Mouse (Mus musculus): ENCODE results near the gene Pacsin3. TPM values are rescaled to one million over a fixed set of nuclear protein-coding genes. Genes with fewer than 3 reads are reported as not detected.

The Pacsin3 gene
- polyA plus RNA-seq, 1 experiment, result 3.9 TPM

- Histone ChIP-seq H3K4me1 (ENCODE audit: control insufficient read depth, insufficient read depth, low read length) (peaks cover 5% of the 10 kb centered on the region; the same call in 1 of the 2 replicates), H3K27me3 (ENCODE audit: control insufficient read depth, insufficient read depth, low read length) (no peaks in the 10 kb centered on the region), H3K4me3 (ENCODE audit: control insufficient read depth, low read depth, low read length) (no peak overlapping the region), H3K36me3 (ENCODE audit: control insufficient read depth, insufficient read depth, low read length) (no peaks in the 10 kb centered on the region), H3K27ac (ENCODE audit: control insufficient read depth, insufficient read depth, low read depth, low read length) (peak overlapping the region; percentile 6; the same call in 1 of the 2 replicates)
- no peak for TF ChIP-seq POLR2A (IDR thresholded peaks at IDR 0.05; ENCODE audit: control insufficient read depth, low read depth, low read length)
- no peak for TF ChIP-seq CTCF (IDR thresholded peaks at IDR 0.05; ENCODE audit: control insufficient read depth, insufficient read depth, insufficient replicate concordance, low read depth, low read length)
Measured at GRCm38 (mm10) chr2:91291197-91292007, 35.6 kb downstream of the Pacsin3 start.

GRCm38 (mm10) chr2:91294226-91294625 lies 38.5 kb downstream of the Pacsin3 start:
- H3K4me3 ChIP-seq (ENCODE audit: control insufficient read depth, low read depth, low read length), result no peak overlapping the region
- H3K27me3 ChIP-seq (ENCODE audit: control insufficient read depth, insufficient read depth, low read length), result no peaks in the 10 kb centered on the region
- no peak overlapping the region for H3K27ac ChIP-seq (ENCODE audit: control insufficient read depth, insufficient read depth, low read depth, low read length)
- TF ChIP-seq POLR2A (IDR thresholded peaks at IDR 0.05; ENCODE audit: control insufficient read depth, low read depth, low read length), result no peak
- no peak for TF ChIP-seq CTCF (IDR thresholded peaks at IDR 0.05; ENCODE audit: control insufficient read depth, insufficient read depth, insufficient replicate concordance, low read depth, low read length)
- H3K4me1 ChIP-seq (ENCODE audit: control insufficient read depth, insufficient read depth, low read length), result peaks cover 5% of the 10 kb centered on the region; the same call in 1 of the 2 replicates
- H3K36me3 ChIP-seq (ENCODE audit: control insufficient read depth, insufficient read depth, low read length), result no peaks in the 10 kb centered on the region

DNA sequence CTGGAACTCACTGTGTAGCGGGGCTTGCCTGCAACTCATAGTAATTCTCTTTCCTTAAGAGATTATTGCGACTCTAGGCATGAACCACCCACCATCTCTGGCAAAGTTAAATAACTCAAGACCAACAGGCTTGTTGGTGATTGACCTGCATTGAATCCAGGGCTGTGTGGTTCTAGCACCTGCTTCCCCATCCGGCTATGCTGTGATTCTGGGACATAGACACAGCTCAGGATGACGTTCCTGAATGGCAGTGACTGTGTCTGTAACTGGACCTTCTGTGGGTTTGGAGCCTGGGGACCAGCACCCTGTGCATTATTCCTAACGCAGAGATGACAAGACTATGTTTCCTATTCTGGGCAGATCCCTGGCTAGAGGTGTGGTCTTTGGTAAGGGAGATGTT lies 40.1 kb downstream of the Pacsin3 start:
- TF ChIP-seq CTCF (IDR thresholded peaks at IDR 0.05; ENCODE audit: control insufficient read depth, insufficient read depth, insufficient replicate concordance, low read depth, low read length), result no peak
- TF ChIP-seq POLR2A (IDR thresholded peaks at IDR 0.05; ENCODE audit: control insufficient read depth, low read depth, low read length), result no peak
- Histone ChIP-seq H3K36me3 (ENCODE audit: control insufficient read depth, insufficient read depth, low read length) (no peaks in the 10 kb centered on the region), H3K27ac (ENCODE audit: control insufficient read depth, insufficient read depth, low read depth, low read length) (no peak overlapping the region), H3K4me3 (ENCODE audit: control insufficient read depth, low read depth, low read length) (no peak overlapping the region), H3K4me1 (ENCODE audit: control insufficient read depth, insufficient read depth, low read length) (peaks cover 5% of the 10 kb centered on the region; the same call in 1 of the 2 replicates), H3K27me3 (ENCODE audit: control insufficient read depth, insufficient read depth, low read length) (no peaks in the 10 kb centered on the region)

- H3K4me3 ChIP-seq (ENCODE audit: control insufficient read depth, low read depth, low read length), result no peak overlapping the region
- no peaks in the 10 kb centered on the region for H3K27me3 ChIP-seq (ENCODE audit: control insufficient read depth, insufficient read depth, low read length)
- no peaks in the 10 kb centered on the region for H3K36me3 ChIP-seq (ENCODE audit: control insufficient read depth, insufficient read depth, low read length)
- no peaks in the 10 kb centered on the region for H3K4me1 ChIP-seq (ENCODE audit: control insufficient read depth, insufficient read depth, low read length)
- H3K27ac ChIP-seq (ENCODE audit: control insufficient read depth, insufficient read depth, low read depth, low read length), result no peak overlapping the region
- TF ChIP-seq CTCF (IDR thresholded peaks at IDR 0.05; ENCODE audit: control insufficient read depth, insufficient read depth, insufficient replicate concordance, low read depth, low read length), result no peak
- TF ChIP-seq POLR2A (IDR thresholded peaks at IDR 0.05; ENCODE audit: control insufficient read depth, low read depth, low read length), result no peak
Measured at GRCm38 (mm10) chr2:91299156-91299555, 43.4 kb downstream of the Pacsin3 start.

DNA sequence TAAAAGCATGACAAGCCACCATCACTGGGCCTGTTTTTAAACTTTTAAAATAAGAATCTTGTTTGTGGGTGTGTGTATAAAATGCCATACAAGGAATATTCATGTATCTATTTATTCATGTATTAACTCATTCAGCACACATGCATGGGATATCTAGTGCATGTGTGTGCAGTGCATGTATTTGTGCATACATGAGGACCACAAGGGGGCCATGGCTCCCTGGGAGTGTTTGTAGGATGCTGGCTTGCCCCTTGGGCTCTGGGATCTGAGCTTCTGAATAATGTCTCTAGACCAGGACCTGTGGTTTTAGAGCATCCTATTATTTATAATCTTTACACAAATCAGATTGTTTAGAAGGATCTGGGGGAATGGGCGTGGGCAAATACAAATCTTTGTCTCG lies 45.0 kb downstream of the Pacsin3 start:
- H3K36me3 ChIP-seq (ENCODE audit: control insufficient read depth, insufficient read depth, low read length), result no peaks in the 10 kb centered on the region; the same call in 1 of the 2 replicates
- H3K4me3 ChIP-seq (ENCODE audit: control insufficient read depth, low read depth, low read length), result no peak overlapping the region
- no peaks in the 10 kb centered on the region for H3K27me3 ChIP-seq (ENCODE audit: control insufficient read depth, insufficient read depth, low read length)
- TF ChIP-seq POLR2A (IDR thresholded peaks at IDR 0.05; ENCODE audit: control insufficient read depth, low read depth, low read length), result no peak
- no peak for TF ChIP-seq CTCF (IDR thresholded peaks at IDR 0.05; ENCODE audit: control insufficient read depth, insufficient read depth, insufficient replicate concordance, low read depth, low read length)
- no peaks in the 10 kb centered on the region for H3K4me1 ChIP-seq (ENCODE audit: control insufficient read depth, insufficient read depth, low read length)
- no peak overlapping the region for H3K27ac ChIP-seq (ENCODE audit: control insufficient read depth, insufficient read depth, low read depth, low read length)

DNA sequence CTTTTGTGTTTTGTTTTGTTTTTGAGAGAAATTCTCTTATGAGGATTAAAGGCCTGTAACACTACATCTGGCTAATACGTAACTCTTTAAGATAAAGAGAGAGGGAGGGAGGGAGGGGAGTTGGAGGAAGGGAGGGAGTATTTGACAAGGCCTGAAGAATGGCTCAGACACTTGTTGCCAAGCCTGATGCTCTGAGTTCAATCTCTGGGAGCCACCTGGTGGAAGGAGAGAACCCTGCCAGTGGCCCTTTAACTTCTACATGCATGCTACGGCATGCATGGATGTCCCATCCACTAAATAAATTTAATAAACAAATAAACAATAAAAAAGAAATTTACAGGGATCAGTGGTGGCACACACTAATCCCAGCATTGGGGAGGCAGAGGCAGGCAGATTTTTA lies 46.1 kb downstream of the Pacsin3 start:
- H3K36me3 ChIP-seq (ENCODE audit: control insufficient read depth, insufficient read depth, low read length), result no peaks in the 10 kb centered on the region; the same call in 1 of the 2 replicates
- H3K4me3 ChIP-seq (ENCODE audit: control insufficient read depth, low read depth, low read length), result no peak overlapping the region
- no peak overlapping the region for H3K27ac ChIP-seq (ENCODE audit: control insufficient read depth, insufficient read depth, low read depth, low read length)
- H3K27me3 ChIP-seq (ENCODE audit: control insufficient read depth, insufficient read depth, low read length), result no peaks in the 10 kb centered on the region
- no peak for TF ChIP-seq POLR2A (IDR thresholded peaks at IDR 0.05; ENCODE audit: control insufficient read depth, low read depth, low read length)
- no peak for TF ChIP-seq CTCF (IDR thresholded peaks at IDR 0.05; ENCODE audit: control insufficient read depth, insufficient read depth, insufficient replicate concordance, low read depth, low read length)
- H3K4me1 ChIP-seq (ENCODE audit: control insufficient read depth, insufficient read depth, low read length), result no peaks in the 10 kb centered on the region

DNA sequence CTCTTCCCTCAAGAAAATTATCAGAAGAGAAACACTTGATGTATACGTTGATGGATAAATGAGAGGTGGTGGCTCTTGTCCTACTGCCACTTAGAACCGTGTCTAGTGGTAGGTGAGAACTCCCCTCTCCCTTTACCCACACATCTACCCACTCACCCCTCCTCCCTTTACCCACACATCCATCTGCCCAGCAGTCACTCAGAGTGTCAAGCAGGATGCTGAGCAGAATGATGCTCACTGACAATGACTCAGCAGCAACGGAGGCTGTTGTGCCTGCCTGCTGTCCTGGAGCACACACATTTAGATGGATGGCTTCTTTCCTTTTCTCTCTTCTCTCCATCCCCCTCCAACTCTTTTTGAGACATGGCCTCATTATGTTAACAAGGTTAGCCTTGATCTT lies 47.1 kb downstream of the Pacsin3 start:
- H3K36me3 ChIP-seq (ENCODE audit: control insufficient read depth, insufficient read depth, low read length), result no peaks in the 10 kb centered on the region; the same call in 1 of the 2 replicates
- no peaks in the 10 kb centered on the region for H3K27me3 ChIP-seq (ENCODE audit: control insufficient read depth, insufficient read depth, low read length)
- H3K27ac ChIP-seq (ENCODE audit: control insufficient read depth, insufficient read depth, low read depth, low read length), result no peak overlapping the region
- no peak overlapping the region for H3K4me3 ChIP-seq (ENCODE audit: control insufficient read depth, low read depth, low read length)
- H3K4me1 ChIP-seq (ENCODE audit: control insufficient read depth, insufficient read depth, low read length), result no peaks in the 10 kb centered on the region
- no peak for TF ChIP-seq CTCF (IDR thresholded peaks at IDR 0.05; ENCODE audit: control insufficient read depth, insufficient read depth, insufficient replicate concordance, low read depth, low read length)
- no peak for TF ChIP-seq POLR2A (IDR thresholded peaks at IDR 0.05; ENCODE audit: control insufficient read depth, low read depth, low read length)
